Mouse (Mus musculus): ENCODE data around the gene Rasa2. TPM values are rescaled to one million over a fixed set of nuclear protein-coding genes. Genes with fewer than 3 reads are reported as not detected.

The Rasa2 gene
- polyA plus RNA-seq, 1 experiment from 2014 or later: 16.0 TPM

DNA sequence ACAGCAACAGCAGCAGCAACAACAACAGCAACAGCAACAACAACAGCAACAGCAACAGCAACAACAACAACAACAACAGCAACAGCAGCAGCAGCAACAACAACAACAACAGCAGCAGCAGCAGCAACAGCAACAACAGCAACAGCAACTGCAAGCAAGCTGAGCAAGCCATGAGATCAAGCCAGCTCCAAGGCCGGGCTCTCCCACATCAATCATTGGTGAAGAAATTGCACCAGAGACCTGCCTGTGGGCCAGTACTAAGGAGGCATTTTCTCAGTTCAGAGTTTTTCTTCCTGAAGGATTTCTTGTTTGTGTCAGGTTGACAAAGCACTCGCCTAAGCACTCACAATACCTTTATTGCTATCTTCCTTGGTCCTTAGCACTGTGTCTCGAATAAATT is 114.6 kb downstream of the Rasa2 start:
- WGBS: 70% methylated on average over 3 of the region's 3 CpGs
- no peaks in the 10 kb centered on the region for H3K27me3 ChIP-seq
- no peak for ATAC-seq
- H3K9me3 ChIP-seq (replicated peaks): no peaks in the 10 kb centered on the region
- H3K4me2 ChIP-seq: no peak overlapping the region
- H3K4me1 ChIP-seq: no peaks in the 10 kb centered on the region
- no peaks in the 10 kb centered on the region for H3K36me3 ChIP-seq (ENCODE audit: poor library complexity, severe bottlenecking)
- H3K27ac ChIP-seq: no peak overlapping the region
- no peak overlapping the region for H3K9ac ChIP-seq
- no peak overlapping the region for H3K4me3 ChIP-seq

DNA sequence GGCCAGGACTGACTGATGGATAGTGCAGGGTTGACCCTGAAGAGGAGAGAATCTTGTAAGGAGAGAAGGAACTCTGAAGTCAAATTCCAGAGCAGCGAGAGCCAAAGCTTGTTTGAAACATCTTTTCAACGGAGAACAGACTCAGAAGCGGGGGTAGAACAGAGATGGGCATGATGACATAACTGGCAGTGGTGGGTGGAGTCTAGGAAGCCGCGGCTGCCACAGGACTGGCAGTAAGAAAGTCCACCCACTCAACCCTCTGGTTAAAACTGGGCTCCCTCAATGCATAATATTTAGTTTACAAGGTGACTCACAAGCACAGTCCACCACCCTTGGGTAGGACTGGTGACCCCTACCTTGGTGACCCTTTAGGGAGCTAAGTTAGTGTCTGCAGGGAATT is 115.7 kb downstream of the Rasa2 start:
- Histone ChIP-seq H3K4me3 (no peak overlapping the region), H3K27me3 (no peaks in the 10 kb centered on the region), H3K9me3 (replicated peaks) (no peaks in the 10 kb centered on the region), H3K4me1 (no peaks in the 10 kb centered on the region), H3K9ac (no peak overlapping the region), H3K4me2 (no peak overlapping the region), H3K27ac (no peak overlapping the region), H3K36me3 (ENCODE audit: poor library complexity, severe bottlenecking) (no peaks in the 10 kb centered on the region)
- ATAC-seq: no peak
- WGBS: 91% methylated on average over 5 of the region's 5 CpGs

- Histone ChIP-seq H3K27me3 (no peaks in the 10 kb centered on the region), H3K36me3 (ENCODE audit: poor library complexity, severe bottlenecking) (no peaks in the 10 kb centered on the region), H3K9ac (no peak overlapping the region), H3K9me3 (replicated peaks) (no peaks in the 10 kb centered on the region), H3K4me3 (no peak overlapping the region), H3K4me2 (no peak overlapping the region), H3K27ac (no peak overlapping the region), H3K4me1 (no peaks in the 10 kb centered on the region)
- 91% methylated on average over 5 of the region's 5 CpGs for WGBS
- no peak for ATAC-seq
These were observed 117.1 kb downstream of the Rasa2 start for GRCm38 (mm10) chr9:96514278-96514677.

GRCm38 (mm10) chr9:96506011-96506498 is 125.4 kb downstream of the Rasa2 start:
- Histone ChIP-seq H3K4me2 (peak overlapping the region; percentile 15), H3K4me1 (peaks cover 6% of the 10 kb centered on the region), H3K27ac (no peak overlapping the region), H3K36me3 (ENCODE audit: poor library complexity, severe bottlenecking) (no peaks in the 10 kb centered on the region), H3K4me3 (no peak overlapping the region), H3K9ac (no peak overlapping the region), H3K9me3 (replicated peaks) (no peaks in the 10 kb centered on the region), H3K27me3 (no peaks in the 10 kb centered on the region)
- ATAC-seq: peak; percentile 81
- 40% methylated on average over 10 of the region's 10 CpGs for WGBS

GRCm38 (mm10) chr9:96505156-96505555 is 126.3 kb downstream of the Rasa2 start:
- Histone ChIP-seq H3K4me1 (peaks cover 6% of the 10 kb centered on the region), H3K9me3 (replicated peaks) (no peaks in the 10 kb centered on the region), H3K4me3 (no peak overlapping the region), H3K9ac (no peak overlapping the region), H3K27ac (no peak overlapping the region), H3K36me3 (ENCODE audit: poor library complexity, severe bottlenecking) (no peaks in the 10 kb centered on the region), H3K27me3 (no peaks in the 10 kb centered on the region), H3K4me2 (no peak overlapping the region)
- 85% methylated on average over 4 of the region's 4 CpGs for WGBS
- ATAC-seq: no peak

DNA sequence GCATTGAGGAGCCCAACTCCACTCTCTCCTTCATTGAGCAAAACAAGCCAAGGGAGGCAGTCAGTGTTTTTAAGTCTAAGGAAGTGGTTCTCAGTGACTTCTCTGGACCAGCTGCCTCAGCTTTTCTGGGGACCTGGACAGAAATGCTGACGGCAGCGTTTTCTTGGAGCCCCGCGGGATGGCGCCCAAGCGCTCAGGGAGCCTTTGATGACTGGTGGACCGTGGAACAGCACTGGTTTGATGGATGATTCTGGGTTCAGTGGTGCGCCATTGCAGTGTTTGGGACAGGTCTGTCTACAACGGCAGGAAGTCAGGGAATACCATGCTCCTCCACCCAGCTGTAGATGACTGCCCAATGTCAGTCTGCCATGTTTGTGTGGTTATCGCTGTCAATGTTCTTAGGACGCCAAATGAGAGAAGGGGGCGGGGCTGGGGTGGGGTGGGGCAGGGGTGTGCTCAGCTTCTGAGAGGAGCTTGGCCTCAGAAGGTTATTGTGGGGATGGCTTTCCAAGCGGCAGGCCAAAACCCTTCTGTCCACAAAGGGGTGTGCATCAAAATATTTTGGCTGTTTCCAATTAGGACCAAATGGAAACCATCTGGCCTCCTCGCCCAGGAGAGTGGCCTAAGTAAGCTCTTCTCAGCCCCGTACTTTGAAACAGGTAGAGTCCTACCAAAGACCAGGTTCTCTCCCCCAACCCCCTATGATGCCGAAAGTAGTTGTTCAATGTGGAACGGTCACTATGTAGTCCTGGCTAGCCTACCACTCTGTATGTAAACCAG is 127.1 kb downstream of the Rasa2 start:
- 91% methylated on average over 17 of the region's 17 CpGs for WGBS
- H3K27me3 ChIP-seq: no peaks in the 10 kb centered on the region
- peaks cover 6% of the 10 kb centered on the region for H3K4me1 ChIP-seq
- no peak overlapping the region for H3K4me2 ChIP-seq
- H3K4me3 ChIP-seq: no peak overlapping the region
- H3K9ac ChIP-seq: no peak overlapping the region
- no peaks in the 10 kb centered on the region for H3K9me3 ChIP-seq (replicated peaks)
- ATAC-seq: no peak
- H3K27ac ChIP-seq: no peak overlapping the region
- no peaks in the 10 kb centered on the region for H3K36me3 ChIP-seq (ENCODE audit: poor library complexity, severe bottlenecking)

GRCm38 (mm10) chr9:96502856-96503610 is 128.4 kb downstream of the Rasa2 start:
- Histone ChIP-seq H3K27ac (no peak overlapping the region), H3K9ac (no peak overlapping the region), H3K9me3 (replicated peaks) (no peaks in the 10 kb centered on the region), H3K4me2 (no peak overlapping the region), H3K4me3 (no peak overlapping the region), H3K27me3 (no peaks in the 10 kb centered on the region), H3K36me3 (ENCODE audit: poor library complexity, severe bottlenecking) (no peaks in the 10 kb centered on the region), H3K4me1 (peaks cover 6% of the 10 kb centered on the region)
- 85% methylated on average over 6 of the region's 6 CpGs for WGBS
- ATAC-seq: no peak

DNA sequence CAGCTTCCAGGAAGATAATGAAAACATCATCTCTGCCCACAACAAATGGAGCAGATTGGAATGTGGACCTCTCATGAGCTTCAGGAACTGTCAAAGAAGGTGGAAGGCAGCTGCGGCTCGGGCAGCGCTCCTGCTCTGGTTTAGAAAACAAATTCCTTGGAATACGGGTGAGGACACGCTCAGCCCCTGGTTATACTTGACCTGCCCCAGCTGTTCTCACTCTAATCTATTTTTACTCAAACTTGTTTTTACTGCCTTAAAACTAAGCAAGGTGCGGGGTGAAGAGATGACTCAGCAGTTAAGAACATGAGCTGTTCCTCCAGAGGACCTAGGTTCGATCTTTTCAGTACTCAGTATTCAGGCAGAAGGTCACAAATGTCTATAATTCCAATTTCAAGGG is 130.2 kb downstream of the Rasa2 start:
- WGBS: 93% methylated on average over 7 of the region's 7 CpGs
- no peak for ATAC-seq
- H3K4me3 ChIP-seq: no peak overlapping the region
- H3K4me1 ChIP-seq: peaks cover 5% of the 10 kb centered on the region
- no peak overlapping the region for H3K27ac ChIP-seq
- H3K36me3 ChIP-seq (ENCODE audit: poor library complexity, severe bottlenecking): no peaks in the 10 kb centered on the region
- no peaks in the 10 kb centered on the region for H3K27me3 ChIP-seq
- no peak overlapping the region for H3K4me2 ChIP-seq
- no peak overlapping the region for H3K9ac ChIP-seq
- H3K9me3 ChIP-seq (replicated peaks): no peaks in the 10 kb centered on the region

GRCm38 (mm10) chr9:96493212-96493611 is 138.2 kb downstream of the Rasa2 start:
- no peak overlapping the region for H3K4me3 ChIP-seq
- no peak for ATAC-seq
- no peak overlapping the region for H3K4me2 ChIP-seq
- WGBS: 37% methylated on average over 3 of the region's 3 CpGs
- H3K4me1 ChIP-seq: 0 out of 2 replicates have a peak, but pooled peaks cover 6% of the 10 kb centered on the region
- no peaks in the 10 kb centered on the region for H3K9me3 ChIP-seq (replicated peaks)
- no peaks in the 10 kb centered on the region for H3K36me3 ChIP-seq (ENCODE audit: poor library complexity, severe bottlenecking)
- H3K9ac ChIP-seq: no peak overlapping the region
- no peak overlapping the region for H3K27ac ChIP-seq
- H3K27me3 ChIP-seq: no peaks in the 10 kb centered on the region

- Histone ChIP-seq H3K36me3 (ENCODE audit: poor library complexity, severe bottlenecking) (no peaks in the 10 kb centered on the region), H3K4me1 (0 out of 2 replicates have a peak, but pooled peaks cover 6% of the 10 kb centered on the region), H3K4me2 (no peak overlapping the region), H3K9me3 (replicated peaks) (no peaks in the 10 kb centered on the region), H3K4me3 (no peak overlapping the region), H3K27me3 (no peaks in the 10 kb centered on the region), H3K9ac (no peak overlapping the region), H3K27ac (no peak overlapping the region)
- 36% methylated on average over 12 of the region's 12 CpGs for WGBS
- ATAC-seq: no peak; the same call in 1 of the 2 replicates
These were observed 139.6 kb downstream of the Rasa2 start for GRCm38 (mm10) chr9:96491810-96492209.

All from forebrain, embryonic 13.5 days (tissue).